Mouse (Mus musculus) left cerebral cortex, adult 2 months (tissue): Measurements from ENCODE around the gene Prr7. TPM values are rescaled to one million over a fixed set of nuclear protein-coding genes. Genes with fewer than 3 reads are reported as not detected.

Experiments
- DNase-seq, 2 experiments: peaks; one replicate each; pipeline ENCODE4 v3.0.0; 2021 to 2022; ENCODE audit warnings: low spot score in 2 of 2, mixed read lengths in 1 of 2; ENCODE audit errors: extremely low spot score in 1 of 2
- H3K27ac ChIP-seq: fragments of 200-600 bp; 2 replicates; pipeline ENCODE4 v1.8.1; 2022
- H3K4me3 ChIP-seq: fragments of 200-600 bp; 2 replicates; pipeline ENCODE4 v1.8.1; 2022
- CTCF ChIP-seq: fragments of 200-600 bp; IDR thresholded peaks from 2 replicates; pipeline ENCODE4 v1.8.1; 2022; ENCODE audit warnings: antibody characterized with exemption, mild to moderate bottlenecking, moderate library complexity
- intact Hi-C: fragments of 180-260 bp; cut with DNase I; formaldehyde crosslinking; loops from one replicate; pipeline ENCODE4 v1.15.1; 2025
- total RNA-seq, 2 experiments: library from RNA; stranded (reverse); gene quantifications; 2 replicates each; pipeline ENCODE4 v1.2.3; 2021

The Prr7 gene
- total RNA-seq, 2 experiments from 2014 or later, result 77.6 to 80.2 TPM

GRCm38 (mm10) chr13:55471156-55471818 is 7.2 kb downstream of the Prr7 start:
- peak overlapping the region; percentile 66 for H3K4me3 ChIP-seq
- intact Hi-C loops, result loop anchor here (1.0 to 5.0 kb wide), 3 partner anchors 53 to 144 kb away; partner anchors contain the start of gene Mxd3
- H3K27ac ChIP-seq, result peak overlapping the region; percentile 88
- DNase-seq, result peak; percentile 82 to 85
- TF ChIP-seq CTCF, result peak; percentile 84

- DNase-seq, result no peak
- intact Hi-C loops, result loop anchor here (1.0 to 5.0 kb wide), 3 partner anchors 53 to 144 kb away; partner anchors contain the start of gene Mxd3
- no peak for TF ChIP-seq CTCF
- Histone ChIP-seq H3K4me3 (peak overlapping the region; percentile 66), H3K27ac (peak overlapping the region; percentile 88)
Measured at GRCm38 (mm10) chr13:55471819-55472131, 7.7 kb downstream of the Prr7 start.

- intact Hi-C loops, result loop anchor here (5.0 kb wide), 1 partner anchor 145 kb away; the partner anchor contains the start of gene Mxd3
- H3K4me3 ChIP-seq, result peak overlapping the region; percentile 66
- TF ChIP-seq CTCF, result no peak
- peak; percentile 81 to 83 for DNase-seq
- peak overlapping the region; percentile 88 for H3K27ac ChIP-seq
Measured at GRCm38 (mm10) chr13:55472132-55473022, 8.3 kb downstream of the Prr7 start.

GRCm38 (mm10) chr13:55473076-55473831 is 9.2 kb downstream of the Prr7 start:
- DNase-seq, result no peak
- TF ChIP-seq CTCF, result peak; percentile 15
- peak overlapping the region; percentile 88 for H3K27ac ChIP-seq
- intact Hi-C loops, result loop anchor here (5.0 kb wide), 1 partner anchor 146 kb away; the partner anchor contains the start of gene Mxd3
- peak overlapping the region; percentile 66 for H3K4me3 ChIP-seq

- intact Hi-C loops, result loop anchor here (5.0 kb wide), 1 partner anchor 147 kb away; the partner anchor contains the start of gene Mxd3
- no peak for TF ChIP-seq CTCF
- DNase-seq, result no peak
- no peak overlapping the region for H3K4me3 ChIP-seq
- no peak overlapping the region; the same call in 1 of the 2 replicates for H3K27ac ChIP-seq
Measured at GRCm38 (mm10) chr13:55473961-55474360, 9.9 kb downstream of the Prr7 start.

GRCm38 (mm10) chr13:55474621-55475069 is 10.6 kb downstream of the Prr7 start:
- Histone ChIP-seq H3K4me3 (no peak overlapping the region), H3K27ac (peak overlapping the region; percentile 56)
- DNase-seq, result peak in 1 of 2 experiments; percentile 69
- intact Hi-C loops, result loop anchor here (5.0 kb wide), 1 partner anchor 147 kb away; the partner anchor contains the start of gene Mxd3
- TF ChIP-seq CTCF, result no peak

DNA sequence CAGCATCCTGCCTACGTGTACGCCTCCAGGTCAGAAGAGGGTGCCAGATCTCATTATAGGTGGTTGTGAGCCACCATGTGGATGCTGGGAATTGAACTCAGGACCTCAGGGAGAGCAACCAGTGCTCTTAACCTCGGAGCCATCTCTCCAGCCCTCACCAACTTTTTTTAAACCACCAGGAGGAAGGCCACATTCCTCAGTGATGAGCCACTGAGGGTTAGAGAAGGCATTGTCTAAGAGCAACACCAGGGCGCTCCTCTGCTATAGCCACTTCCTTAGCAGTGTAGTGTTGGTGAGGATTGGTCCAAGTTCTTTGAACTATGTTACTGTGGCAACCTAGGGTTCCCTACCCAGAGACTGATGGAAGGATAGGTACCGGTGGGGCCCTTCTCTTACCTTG is 11.7 kb downstream of the Prr7 start:
- Histone ChIP-seq H3K4me3 (no peak overlapping the region), H3K27ac (no peak overlapping the region; the same call in 1 of the 2 replicates)
- no peak for DNase-seq
- TF ChIP-seq CTCF, result no peak
- intact Hi-C loops, result no loop called here

DNA sequence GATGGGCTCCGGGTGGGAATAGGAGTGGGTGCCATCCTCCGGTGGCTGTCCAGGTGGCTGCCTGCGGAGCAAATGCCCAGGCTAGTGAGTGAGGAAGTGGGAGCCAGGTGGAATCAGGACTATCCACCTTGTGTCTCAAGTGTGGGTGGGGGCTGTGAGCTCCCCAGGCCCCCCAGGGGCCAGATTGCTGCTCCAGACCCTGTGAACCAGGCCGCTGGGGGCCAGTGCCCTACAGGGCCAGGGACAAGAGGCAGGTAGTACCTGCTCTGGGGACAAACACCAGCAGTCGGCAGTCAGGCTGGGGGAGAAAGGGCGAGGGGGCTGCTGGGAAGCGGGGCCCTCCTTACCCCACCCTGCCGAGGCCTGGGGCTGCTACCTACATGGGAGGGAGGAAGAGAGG is 12.2 kb downstream of the Prr7 start:
- H3K4me3 ChIP-seq, result no peak overlapping the region
- no peak overlapping the region for H3K27ac ChIP-seq
- intact Hi-C loops, result no loop called here
- TF ChIP-seq CTCF, result no peak
- peak in 1 of 2 experiments; percentile 13 for DNase-seq

- no peak for DNase-seq
- no peak overlapping the region for H3K4me3 ChIP-seq
- no peak for TF ChIP-seq CTCF
- peak overlapping the region; percentile 0; the same call in 1 of the 2 replicates for H3K27ac ChIP-seq
- intact Hi-C loops, result no loop called here
Measured at GRCm38 (mm10) chr13:55477492-55477891, 13.4 kb downstream of the Prr7 start.

DNA sequence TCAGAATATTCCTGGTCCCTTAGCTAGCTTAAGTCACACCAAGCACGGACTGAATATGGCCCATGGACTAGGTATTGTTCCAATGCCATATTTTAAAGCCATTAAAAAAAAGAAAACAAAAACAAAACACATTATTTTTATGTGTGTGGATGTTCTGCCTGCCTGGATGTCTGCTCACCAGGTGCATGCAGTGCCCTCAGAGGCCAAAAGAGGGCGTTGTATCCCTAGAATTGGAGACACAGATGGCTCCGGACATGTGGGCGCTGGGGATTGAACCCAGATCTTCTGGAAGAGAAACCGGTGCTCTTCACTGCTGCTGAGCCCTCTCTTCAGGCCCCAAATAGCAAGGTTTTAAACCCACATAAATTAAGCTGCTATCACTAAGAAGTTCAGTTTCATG is 14.0 kb downstream of the Prr7 start:
- TF ChIP-seq CTCF, result peak; percentile 69
- no peak overlapping the region for H3K4me3 ChIP-seq
- DNase-seq, result no peak
- intact Hi-C loops, result loop anchor here (1.0 kb wide), 1 partner anchor 35 kb away; the partner anchor contains the start of gene Pdlim7
- no peak overlapping the region for H3K27ac ChIP-seq

GRCm38 (mm10) chr13:55479008-55479407 is 14.9 kb downstream of the Prr7 start:
- intact Hi-C loops, result no loop called here

More at GRCm38 (mm10) chr13:55479008-55479407, 14.9 kb downstream of the Prr7 start:
- Histone ChIP-seq H3K4me3 (no peak overlapping the region), H3K27ac (peak overlapping the region; percentile 21; the same call in 1 of the 2 replicates)
- no peak for DNase-seq
- TF ChIP-seq CTCF, result no peak
